Mouse (Mus musculus) liver, postnatal 0 days (tissue): Measurements from ENCODE around the gene Rnase11.

ENCODE experiments used
- CTCF ChIP-seq: sonication (generic); IDR thresholded peaks from 2 replicates; pipeline ENCODE4 v1.5.1; 2016; ENCODE audit warnings: antibody characterized with exemption, low read depth
- EP300 ChIP-seq: IDR thresholded peaks from 2 replicates; pipeline ENCODE4 v1.6.1; 2016; ENCODE audit warnings: antibody characterized with exemption, low read depth, mild to moderate bottlenecking

DNA sequence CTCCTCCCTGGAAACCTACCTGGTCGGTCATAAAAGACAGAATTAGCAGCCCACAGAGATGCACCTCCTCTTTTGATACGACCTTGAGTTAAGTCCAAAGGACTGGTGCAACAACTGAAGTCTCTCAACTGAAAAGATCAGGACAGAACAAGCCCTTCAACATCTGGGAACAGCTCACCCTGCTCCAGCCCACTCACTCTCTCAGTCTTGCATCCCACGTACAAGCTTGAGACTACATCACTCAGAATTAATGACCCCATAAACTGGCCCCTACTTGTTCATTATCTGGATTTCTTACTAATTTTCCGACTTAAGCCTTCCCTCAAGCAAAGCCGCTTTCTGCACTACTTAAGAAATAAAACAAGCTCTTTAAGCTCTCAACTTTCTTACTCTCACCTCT, 3.2 kb upstream of the Rnase11 start:
- TF ChIP-seq CTCF: no peak
- TF ChIP-seq EP300: no peak
